Mouse (Mus musculus): ENCODE results near the gene Camk1d. TPM values are rescaled to one million over a fixed set of nuclear protein-coding genes. Genes with fewer than 3 reads are reported as not detected.

The Camk1d gene
- polyA plus RNA-seq, 1 experiment = 13.2 TPM

- Histone ChIP-seq H3K27me3 (ENCODE audit: control insufficient read depth, insufficient read depth, low read length) (no peaks in the 10 kb centered on the region), H3K4me1 (replicated peaks; ENCODE audit: control insufficient read depth, insufficient read depth, low read length) (peaks cover 26% of the 10 kb centered on the region), H3K4me3 (ENCODE audit: control insufficient read depth, insufficient read depth, low read length) (no peak overlapping the region), H3K36me3 (ENCODE audit: control insufficient read depth, insufficient read depth, low read length) (no peaks in the 10 kb centered on the region), H3K27ac (ENCODE audit: control insufficient read depth, insufficient read depth, low read length) (no peak overlapping the region)
- 33% methylated on average over 3 of the region's 3 CpGs for WGBS
- no peak for DNase-seq
- TF ChIP-seq POLR2A (IDR thresholded peaks at IDR 0.05; ENCODE audit: control insufficient read depth, extremely low read depth, insufficient read depth, low read length, poor library complexity) (no peak), CTCF (IDR thresholded peaks at IDR 0.05; ENCODE audit: borderline replicate concordance, control insufficient read depth, extremely low read depth, insufficient read depth, low read length, poor library complexity) (no peak)
These were observed 99.4 kb downstream of the Camk1d start for GRCm38 (mm10) chr2:5614896-5615295.

- no peak for DNase-seq
- Histone ChIP-seq H3K27ac (ENCODE audit: control insufficient read depth, insufficient read depth, low read length) (peak overlapping the region; percentile 55), H3K27me3 (ENCODE audit: control insufficient read depth, insufficient read depth, low read length) (no peaks in the 10 kb centered on the region), H3K4me3 (ENCODE audit: control insufficient read depth, insufficient read depth, low read length) (no peak overlapping the region), H3K36me3 (ENCODE audit: control insufficient read depth, insufficient read depth, low read length) (no peaks in the 10 kb centered on the region), H3K4me1 (replicated peaks; ENCODE audit: control insufficient read depth, insufficient read depth, low read length) (peaks cover 26% of the 10 kb centered on the region)
- TF ChIP-seq POLR2A (IDR thresholded peaks at IDR 0.05; ENCODE audit: control insufficient read depth, extremely low read depth, insufficient read depth, low read length, poor library complexity) = no peak
- TF ChIP-seq CTCF (IDR thresholded peaks at IDR 0.05; ENCODE audit: borderline replicate concordance, control insufficient read depth, extremely low read depth, insufficient read depth, low read length, poor library complexity) = no peak
- 91% methylated on average over 2 of the region's 2 CpGs for WGBS
These were observed 100.0 kb downstream of the Camk1d start for GRCm38 (mm10) chr2:5614308-5614705.

- no peaks in the 10 kb centered on the region for H3K27me3 ChIP-seq (ENCODE audit: control insufficient read depth, insufficient read depth, low read length)
- no peak for TF ChIP-seq POLR2A (IDR thresholded peaks at IDR 0.05; ENCODE audit: control insufficient read depth, extremely low read depth, insufficient read depth, low read length, poor library complexity)
- no peak for TF ChIP-seq CTCF (IDR thresholded peaks at IDR 0.05; ENCODE audit: borderline replicate concordance, control insufficient read depth, extremely low read depth, insufficient read depth, low read length, poor library complexity)
- H3K36me3 ChIP-seq (ENCODE audit: control insufficient read depth, insufficient read depth, low read length) = no peaks in the 10 kb centered on the region
- H3K4me3 ChIP-seq (ENCODE audit: control insufficient read depth, insufficient read depth, low read length) = no peak overlapping the region
- peak; percentile 58 for DNase-seq
- WGBS = 13% methylated on average over 12 of the region's 12 CpGs
- H3K4me1 ChIP-seq (replicated peaks; ENCODE audit: control insufficient read depth, insufficient read depth, low read length) = peaks cover 26% of the 10 kb centered on the region
- H3K27ac ChIP-seq (ENCODE audit: control insufficient read depth, insufficient read depth, low read length) = peak overlapping the region; percentile 76
These were observed 100.5 kb downstream of the Camk1d start for GRCm38 (mm10) chr2:5613651-5614307.

GRCm38 (mm10) chr2:5611601-5612000 is 102.7 kb downstream of the Camk1d start:
- peaks cover 26% of the 10 kb centered on the region for H3K4me1 ChIP-seq (replicated peaks; ENCODE audit: control insufficient read depth, insufficient read depth, low read length)

GRCm38 (mm10) chr2:5610521-5610920 is 103.8 kb downstream of the Camk1d start:
- H3K36me3 ChIP-seq (ENCODE audit: control insufficient read depth, insufficient read depth, low read length) = no peaks in the 10 kb centered on the region
- no peaks in the 10 kb centered on the region for H3K27me3 ChIP-seq (ENCODE audit: control insufficient read depth, insufficient read depth, low read length)
- 94% methylated on average over 4 of the region's 4 CpGs for WGBS
- DNase-seq = no peak
- TF ChIP-seq CTCF (IDR thresholded peaks at IDR 0.05; ENCODE audit: borderline replicate concordance, control insufficient read depth, extremely low read depth, insufficient read depth, low read length, poor library complexity) = no peak
- TF ChIP-seq POLR2A (IDR thresholded peaks at IDR 0.05; ENCODE audit: control insufficient read depth, extremely low read depth, insufficient read depth, low read length, poor library complexity) = no peak
- peaks cover 26% of the 10 kb centered on the region for H3K4me1 ChIP-seq (replicated peaks; ENCODE audit: control insufficient read depth, insufficient read depth, low read length)
- H3K4me3 ChIP-seq (ENCODE audit: control insufficient read depth, insufficient read depth, low read length) = no peak overlapping the region
- H3K27ac ChIP-seq (ENCODE audit: control insufficient read depth, insufficient read depth, low read length) = no peak overlapping the region

More at GRCm38 (mm10) chr2:5611601-5612000, 102.7 kb downstream of the Camk1d start:
- no peak overlapping the region for H3K4me3 ChIP-seq (ENCODE audit: control insufficient read depth, insufficient read depth, low read length)
- no peaks in the 10 kb centered on the region for H3K36me3 ChIP-seq (ENCODE audit: control insufficient read depth, insufficient read depth, low read length)
- 93% methylated on average over 1 of the region's 1 CpGs for WGBS
- no peak overlapping the region for H3K27ac ChIP-seq (ENCODE audit: control insufficient read depth, insufficient read depth, low read length)
- TF ChIP-seq POLR2A (IDR thresholded peaks at IDR 0.05; ENCODE audit: control insufficient read depth, extremely low read depth, insufficient read depth, low read length, poor library complexity) = no peak
- no peak for TF ChIP-seq CTCF (IDR thresholded peaks at IDR 0.05; ENCODE audit: borderline replicate concordance, control insufficient read depth, extremely low read depth, insufficient read depth, low read length, poor library complexity)
- H3K27me3 ChIP-seq (ENCODE audit: control insufficient read depth, insufficient read depth, low read length) = no peaks in the 10 kb centered on the region
- DNase-seq = no peak

GRCm38 (mm10) chr2:5607920-5608841 is 106.1 kb downstream of the Camk1d start:
- Histone ChIP-seq H3K27ac (ENCODE audit: control insufficient read depth, insufficient read depth, low read length) (no peak overlapping the region), H3K4me3 (ENCODE audit: control insufficient read depth, insufficient read depth, low read length) (no peak overlapping the region), H3K4me1 (replicated peaks; ENCODE audit: control insufficient read depth, insufficient read depth, low read length) (peaks cover 10% of the 10 kb centered on the region), H3K36me3 (ENCODE audit: control insufficient read depth, insufficient read depth, low read length) (no peaks in the 10 kb centered on the region), H3K27me3 (ENCODE audit: control insufficient read depth, insufficient read depth, low read length) (no peaks in the 10 kb centered on the region)
- TF ChIP-seq CTCF (IDR thresholded peaks at IDR 0.05; ENCODE audit: borderline replicate concordance, control insufficient read depth, extremely low read depth, insufficient read depth, low read length, poor library complexity) (no peak), POLR2A (IDR thresholded peaks at IDR 0.05; ENCODE audit: control insufficient read depth, extremely low read depth, insufficient read depth, low read length, poor library complexity) (no peak)
- WGBS = 95% methylated on average over 11 of the region's 11 CpGs
- DNase-seq = no peak
